Mouse (Mus musculus) cerebellum, adult 8-10 months (tissue): ENCODE data around the gene Tax1bp1.
"Not testable (repeated sequence)": the region's sequence is repeated elsewhere in the genome, so short reads cannot be mapped to it uniquely, and the experiment has no call there.

Source experiments
- DNase-seq: peaks from one replicate; pipeline ENCODE4 v3.0.0; 2022

Gene Tax1bp1

DNA sequence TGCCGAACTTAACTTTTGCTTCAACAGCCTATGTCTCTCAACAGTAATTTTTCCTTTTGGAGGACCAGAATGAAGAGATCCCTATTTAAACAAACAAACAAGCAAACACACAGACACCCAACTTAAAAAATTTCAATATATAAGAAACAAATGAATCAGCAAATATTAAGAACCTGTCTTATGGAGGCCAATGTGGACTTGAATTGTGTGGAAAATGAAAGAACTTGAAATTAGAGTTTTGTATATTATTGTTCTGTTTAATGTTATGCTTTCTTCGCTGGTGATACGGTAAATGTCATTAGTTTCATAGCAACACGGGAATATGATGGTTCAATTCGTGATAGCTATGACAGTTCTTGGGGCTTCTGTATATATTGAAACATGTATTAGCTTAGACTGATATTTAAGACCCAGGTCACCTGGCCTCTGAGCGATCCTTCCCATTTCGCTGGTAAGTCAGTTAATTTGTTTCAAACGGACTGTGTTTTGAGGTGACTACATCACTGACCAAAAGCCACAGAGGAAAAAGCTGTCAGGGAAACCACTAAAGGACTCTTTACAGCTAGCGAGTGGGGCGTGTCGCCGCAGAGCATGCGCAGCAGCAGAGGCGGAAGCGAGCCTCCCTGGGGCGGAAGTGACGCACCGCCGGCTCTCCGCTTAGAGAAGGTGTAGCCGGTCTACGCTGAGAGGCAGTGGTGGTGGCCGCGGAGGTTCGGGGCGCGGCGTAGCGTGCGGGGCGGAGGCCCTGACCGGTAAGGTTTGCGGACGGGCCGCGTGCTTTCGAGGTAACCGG lies at the start of gene Tax1bp1:
Gene Tax1bp1, plus strand, starts transcription at position 626 of the 793 bp plus-strand sequence.
- DNase-seq: peak; percentile 87

DNA sequence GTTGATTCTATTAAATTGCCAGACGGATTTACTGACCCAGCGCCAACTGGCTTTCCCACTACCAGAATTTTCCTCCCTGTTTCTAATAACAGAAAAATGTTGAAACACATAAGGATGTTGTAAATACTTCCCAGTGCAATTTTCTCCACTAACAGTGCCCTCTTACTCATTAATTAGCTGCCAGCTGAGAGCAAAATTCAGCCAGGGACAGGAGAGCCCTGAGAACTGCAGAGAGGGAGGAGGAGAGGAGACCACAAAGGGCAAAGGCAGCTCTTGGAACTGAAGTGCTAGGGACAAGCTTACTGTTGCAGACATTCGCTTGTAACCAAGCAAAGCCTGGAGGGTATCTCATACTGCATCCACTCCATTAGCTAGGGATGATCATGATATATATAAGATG lies 45.9 kb upstream of the Tax1bp1 start:
- DNase-seq: no peak

- DNase-seq: not testable (repeated sequence)
Observed at GRCm38 (mm10) chr6:52669878-52670277, 43.7 kb upstream of the Tax1bp1 start.

DNA sequence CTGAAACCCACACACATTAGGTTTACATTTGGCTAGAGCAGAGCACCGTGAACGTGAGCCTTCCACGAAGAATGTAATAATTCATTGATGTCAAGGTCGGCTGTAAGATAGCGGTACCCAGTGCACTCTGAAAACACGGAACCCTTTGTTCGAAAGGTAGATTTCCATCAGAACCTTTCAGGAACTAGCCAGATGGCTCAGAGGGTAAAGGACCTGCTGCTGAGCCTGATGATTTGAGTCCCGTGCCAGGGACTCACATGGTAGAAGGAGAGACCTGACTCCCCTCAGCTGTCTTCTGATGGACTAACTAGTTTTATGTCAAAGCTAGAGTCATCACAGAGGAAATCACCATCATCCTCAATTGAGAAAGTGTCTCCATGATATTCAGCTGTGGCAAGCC lies 41.7 kb upstream of the Tax1bp1 start:
- no peak for DNase-seq

GRCm38 (mm10) chr6:52672539-52672938 lies 41.0 kb upstream of the Tax1bp1 start:
- DNase-seq: no peak

DNA sequence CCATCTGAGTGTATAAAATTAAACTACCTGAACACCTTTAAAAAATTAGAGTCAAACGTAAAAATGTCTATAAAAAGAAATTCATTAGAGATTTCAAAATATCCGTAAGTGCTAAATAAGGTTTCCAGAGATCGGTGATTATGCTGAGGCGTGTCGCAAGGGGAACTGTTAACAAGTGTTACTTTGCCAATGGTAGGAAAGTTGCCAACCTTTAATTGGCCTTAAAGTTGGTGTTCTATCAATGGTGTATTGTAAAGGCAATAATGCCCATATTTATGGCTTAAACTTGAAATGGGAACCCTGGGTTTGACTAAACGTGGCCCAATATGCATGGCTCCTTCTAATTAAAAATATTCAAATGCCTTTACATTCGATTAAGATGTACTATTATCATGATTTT lies 39.8 kb upstream of the Tax1bp1 start:
- DNase-seq: no peak

DNA sequence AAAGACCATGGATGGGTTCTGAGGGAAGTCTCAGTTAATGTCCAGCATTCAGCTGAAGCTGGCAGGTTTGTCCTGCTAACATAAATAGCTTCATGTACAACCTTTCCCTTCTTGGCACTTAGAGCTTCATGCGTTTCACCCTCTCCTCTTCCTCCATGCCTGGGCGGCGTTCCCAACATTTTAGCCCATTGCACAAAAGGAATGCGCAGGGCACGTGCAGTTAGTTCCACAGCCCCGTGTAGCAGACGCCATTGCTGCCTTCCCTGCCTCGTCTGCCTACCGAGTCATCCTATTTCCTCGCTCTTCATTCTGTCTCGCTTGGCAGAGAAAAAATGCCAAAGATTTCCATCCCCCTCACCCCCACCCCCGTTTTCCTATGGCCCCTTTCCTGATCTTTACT lies 39.0 kb upstream of the Tax1bp1 start:
- DNase-seq: no peak

- no peak for DNase-seq
Observed at GRCm38 (mm10) chr6:52675222-52675921, 38.2 kb upstream of the Tax1bp1 start.

- not testable (repeated sequence) for DNase-seq
Observed at GRCm38 (mm10) chr6:52677534-52677933, 36.0 kb upstream of the Tax1bp1 start.

DNA sequence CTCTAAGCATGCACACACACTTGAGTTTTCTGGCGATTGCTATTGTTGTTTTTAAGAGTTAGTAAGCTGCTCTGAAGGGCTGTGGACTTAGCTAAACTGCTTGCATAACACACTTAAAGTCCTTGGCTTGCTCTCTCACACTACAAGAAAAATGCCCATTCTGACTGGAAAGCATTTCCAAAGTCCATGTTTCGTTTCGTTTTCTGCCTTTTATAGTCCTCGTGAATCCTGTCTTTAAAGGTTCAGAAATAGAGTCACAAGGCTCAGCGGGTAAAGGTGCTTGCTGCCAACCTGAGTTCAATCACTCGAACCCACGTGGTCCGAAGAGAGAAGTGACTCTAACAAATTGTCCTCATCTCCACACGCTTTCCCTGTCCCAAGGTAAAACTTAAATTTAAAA lies 34.0 kb upstream of the Tax1bp1 start:
- no peak for DNase-seq

DNA sequence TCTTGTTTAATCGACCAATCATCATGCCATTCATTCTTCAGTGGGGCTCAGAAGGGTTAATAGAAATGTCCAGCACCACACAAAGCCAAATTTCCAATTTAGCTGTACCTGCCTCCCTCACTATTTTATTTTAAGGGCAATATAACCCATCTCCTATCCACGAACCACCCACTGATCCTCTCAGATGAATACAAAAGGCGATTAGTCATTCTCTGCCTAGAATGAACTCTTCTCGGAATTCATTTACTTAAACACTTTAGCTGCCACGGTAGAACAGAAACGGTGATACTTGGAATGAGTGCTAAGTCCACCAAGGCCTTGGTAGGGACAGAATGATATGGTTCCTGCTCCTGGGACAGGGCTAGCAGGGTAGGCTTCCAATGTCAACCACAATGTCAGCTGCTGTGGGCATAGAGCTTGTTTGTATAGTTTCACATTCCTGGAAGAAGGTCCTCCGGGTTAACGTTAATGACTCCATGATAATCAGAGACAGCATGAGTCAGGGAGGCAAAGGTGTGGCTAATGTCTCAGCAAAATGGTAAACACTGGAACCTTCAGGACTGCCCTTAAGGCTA lies 33.0 kb upstream of the Tax1bp1 start:
- DNase-seq: no peak

DNA sequence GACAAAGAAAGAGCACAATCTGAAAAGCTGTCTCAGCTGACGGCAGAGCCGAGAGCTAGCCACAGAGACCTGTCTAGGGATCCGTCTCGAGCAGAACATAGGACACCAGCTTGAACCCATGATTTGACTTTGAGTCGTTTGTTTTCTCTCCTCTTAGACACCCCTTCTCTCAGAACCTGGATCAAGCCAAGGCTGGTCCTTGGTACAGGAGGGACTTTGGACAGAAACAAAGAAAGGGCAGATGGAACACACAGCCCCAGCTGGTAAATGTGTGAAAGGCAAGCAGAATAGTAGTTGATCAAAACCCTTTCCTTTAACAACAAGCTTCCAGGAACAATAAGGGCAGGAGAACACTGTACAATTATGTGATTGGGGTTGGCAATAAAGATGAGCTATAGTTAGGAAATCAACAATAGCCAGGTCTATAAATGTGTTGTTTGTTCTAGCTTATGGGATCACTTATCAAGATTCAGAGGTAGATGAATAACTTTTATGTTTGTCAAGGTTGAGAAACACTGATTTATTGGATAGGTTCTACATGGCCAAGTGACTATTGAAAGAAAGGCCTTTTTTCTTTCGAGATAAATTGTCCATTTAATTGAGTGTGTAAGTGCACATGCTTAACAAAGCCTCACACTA lies 31.6 kb upstream of the Tax1bp1 start:
- DNase-seq: no peak

- no peak for DNase-seq
Observed at GRCm38 (mm10) chr6:52682607-52683006, 30.9 kb upstream of the Tax1bp1 start.

DNA sequence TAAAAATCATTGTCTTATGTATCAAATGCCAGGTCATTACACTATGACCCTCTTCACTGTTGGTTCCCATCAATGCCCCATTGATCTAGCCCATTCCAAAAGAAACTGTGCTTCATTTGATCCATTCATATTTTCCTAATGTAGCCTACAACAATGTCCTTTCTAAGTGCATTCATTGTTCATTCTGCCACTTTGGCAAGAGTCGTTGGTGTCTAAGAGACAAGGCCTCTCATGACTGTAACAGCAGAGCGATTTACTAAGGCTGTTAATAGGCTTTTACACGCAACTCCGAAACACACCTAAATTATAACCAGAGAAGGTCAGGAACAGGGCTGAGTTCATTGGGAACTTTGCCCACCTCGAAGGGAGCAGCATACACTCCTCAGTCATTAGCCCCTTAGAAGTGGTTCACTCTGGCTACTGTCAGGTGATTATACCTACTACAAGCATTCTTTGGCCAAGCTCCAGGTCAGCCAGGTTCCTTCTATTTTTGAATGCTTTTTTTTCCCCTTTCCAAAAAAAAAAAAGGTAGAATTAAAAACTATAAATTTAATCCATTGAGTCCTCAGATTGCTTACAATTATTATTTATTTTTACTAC lies 26.5 kb upstream of the Tax1bp1 start:
- DNase-seq: no peak

DNA sequence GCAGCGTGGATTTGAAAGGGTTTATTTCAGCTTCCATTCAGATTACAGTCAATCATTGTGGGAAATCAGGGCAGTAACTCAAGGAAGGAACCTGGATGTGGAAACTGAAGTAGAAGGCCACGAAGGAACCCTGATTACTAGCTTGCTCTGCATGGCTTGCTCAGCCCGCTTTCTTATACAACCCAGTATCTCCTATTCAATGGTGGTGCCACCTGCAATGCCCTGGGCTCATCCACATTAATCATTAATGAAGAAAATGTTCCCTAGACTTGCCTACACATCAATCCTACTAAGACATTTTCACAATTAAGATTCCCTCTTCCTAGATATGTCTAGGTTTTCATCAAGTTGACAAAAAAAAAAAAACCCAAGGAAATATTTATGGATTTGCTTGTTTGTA lies 23.2 kb upstream of the Tax1bp1 start:
- DNase-seq: no peak

DNA sequence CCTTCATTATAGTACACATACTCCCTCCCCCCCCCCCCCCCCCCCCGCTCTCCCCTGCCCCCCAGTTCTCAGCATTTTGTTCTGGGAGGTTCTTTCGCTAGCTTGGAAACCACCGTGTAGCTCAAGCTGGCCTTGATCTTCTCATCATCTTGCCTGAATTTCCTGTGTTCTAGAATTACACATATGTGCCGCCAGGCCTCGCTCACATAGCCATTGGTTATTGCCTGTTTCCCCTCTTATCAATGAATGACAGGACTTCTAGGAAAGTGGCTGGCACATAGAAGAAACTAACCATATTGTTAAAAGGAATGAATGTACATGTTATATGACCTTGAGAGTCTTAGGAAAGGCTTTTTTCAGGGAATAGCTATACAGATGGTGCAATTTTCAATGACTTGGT lies 21.7 kb upstream of the Tax1bp1 start:
- no peak for DNase-seq

DNA sequence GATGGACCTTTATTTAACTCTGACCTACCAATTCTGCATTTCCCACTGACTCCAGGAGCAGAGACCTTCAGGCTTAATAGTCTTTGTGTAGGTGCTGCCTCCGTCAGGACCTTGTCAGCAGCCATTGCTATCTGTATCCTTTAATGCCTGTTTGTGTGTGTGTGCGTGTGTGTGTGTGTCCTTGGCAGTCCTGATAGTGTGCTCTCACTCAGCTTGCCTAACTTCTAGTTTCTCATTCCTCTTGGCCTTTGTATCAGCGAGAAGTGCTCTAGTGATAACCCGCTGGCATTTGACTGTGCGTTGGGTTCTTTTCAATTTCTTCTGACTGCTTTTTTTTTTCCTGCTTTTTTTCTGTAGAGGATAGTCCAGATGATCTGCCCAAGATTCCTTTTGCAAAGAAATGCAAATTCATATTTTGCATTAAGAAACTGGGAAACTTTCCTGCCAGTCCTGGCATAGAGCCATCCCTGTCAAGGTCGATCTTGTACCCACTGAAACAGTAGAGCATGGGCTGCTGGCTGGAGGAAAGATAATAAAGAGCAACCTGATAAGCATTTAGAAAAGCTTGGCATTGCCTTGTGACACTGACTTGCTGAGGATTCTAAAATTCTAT lies 21.0 kb upstream of the Tax1bp1 start:
- no peak for DNase-seq

GRCm38 (mm10) chr6:52697964-52698535 lies 15.5 kb upstream of the Tax1bp1 start:
- DNase-seq: no peak

DNA sequence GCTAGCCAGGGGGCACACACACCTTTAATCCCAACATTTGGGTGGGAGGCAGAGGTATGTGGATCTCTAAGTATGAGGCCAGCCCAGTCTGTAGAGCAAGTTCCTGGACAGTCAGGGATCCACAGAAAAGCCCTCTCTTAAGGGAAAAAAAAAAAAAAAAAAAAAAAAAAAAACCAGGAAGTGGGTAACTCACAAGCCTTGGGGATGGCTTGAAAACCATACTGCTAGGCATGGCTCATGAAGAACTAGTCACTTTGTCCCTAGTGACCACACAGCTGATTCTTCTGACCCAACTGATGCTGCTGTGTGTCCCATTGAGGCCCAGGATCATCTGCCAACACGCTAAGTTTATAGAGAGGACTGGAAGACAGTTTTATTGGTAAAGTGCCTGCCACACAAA lies 14.5 kb upstream of the Tax1bp1 start:
- DNase-seq: no peak

DNA sequence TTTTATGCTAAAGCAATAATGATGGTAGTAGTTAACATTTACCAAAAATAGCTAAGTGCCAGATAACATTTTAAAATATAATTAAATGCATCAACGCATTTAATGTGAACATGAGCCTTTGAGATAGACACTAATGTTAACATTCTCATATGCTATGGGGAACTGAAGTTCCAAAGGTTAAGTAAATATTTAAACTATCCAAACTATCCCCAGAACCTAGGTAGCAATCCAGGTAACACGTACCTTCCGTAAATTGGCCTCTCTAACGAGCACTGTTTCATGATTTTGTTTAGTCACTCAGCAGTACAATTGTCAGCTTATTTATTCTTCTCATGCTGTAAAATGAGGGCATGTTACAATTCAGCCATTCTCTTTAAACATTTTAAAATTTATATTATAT lies 13.6 kb upstream of the Tax1bp1 start:
- no peak for DNase-seq

GRCm38 (mm10) chr6:52703263-52703662 lies 10.3 kb upstream of the Tax1bp1 start:
- DNase-seq: no peak

DNA sequence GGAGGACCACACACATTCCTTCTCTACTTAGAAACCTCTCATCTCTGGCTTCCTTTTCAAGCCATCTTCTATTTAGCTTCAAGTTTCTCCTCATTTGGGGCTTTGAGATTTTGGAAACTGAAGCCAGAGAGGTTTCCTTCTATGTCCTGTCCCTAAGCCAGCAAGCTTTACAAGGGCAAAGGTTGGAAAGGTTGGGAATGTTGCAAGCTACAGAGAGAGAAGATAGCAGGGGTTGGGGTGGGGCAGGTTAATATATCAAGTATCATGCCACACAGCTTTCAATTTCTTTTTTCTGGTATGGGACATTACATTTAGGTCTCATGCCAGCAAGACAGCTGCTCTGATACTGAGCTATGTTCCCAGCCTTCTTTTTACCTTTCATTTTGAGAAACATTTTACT lies 8.2 kb upstream of the Tax1bp1 start:
- DNase-seq: no peak
